Mouse (Mus musculus) layer of hippocampus, adult 9-11 months (tissue): ENCODE data around the gene Gm21778.
"Not testable (repeated sequence)": the region's sequence is repeated elsewhere in the genome, so short reads cannot be mapped to it uniquely, and the experiment has no call there.

Source experiments
- DNase-seq: peaks from one replicate; pipeline ENCODE4 v3.0.0; 2022

Gm21778 gene

GRCm38 (mm10) chrY:5942160-5942559 is at the start of gene Gm21778:
Gene Gm21778 (plus strand): TSS chrY:5942460.
- DNase-seq = not testable (repeated sequence)
